Mouse (Mus musculus): Measurements from ENCODE around the gene Msh5. TPM values are rescaled to one million over a fixed set of nuclear protein-coding genes. Genes with fewer than 3 reads are reported as not detected.
A peak's percentile ranks its signal among the peaks of the same experiment; 100 is the strongest.
"Not testable (repeated sequence)": the region's sequence is repeated elsewhere in the genome, so short reads cannot be mapped to it uniquely, and the experiment has no call there.

Msh5 gene
- polyA plus RNA-seq, 1 experiment: 17.2 TPM

- H3K4me1 ChIP-seq (ENCODE audit: control insufficient read depth, insufficient read depth, low read length): peaks cover 5% of the 10 kb centered on the region
- H3K27ac ChIP-seq (ENCODE audit: control insufficient read depth, insufficient read depth, low read depth, low read length, poor library complexity): no peak overlapping the region
- 60% methylated on average over 6 of the region's 6 CpGs for WGBS
- TF ChIP-seq POLR2A (IDR thresholded peaks at IDR 0.05; ENCODE audit: borderline replicate concordance, control insufficient read depth, low read depth, low read length) (no peak), CTCF (IDR thresholded peaks at IDR 0.05; ENCODE audit: control insufficient read depth, insufficient read depth, low read length) (no peak)
- no peak overlapping the region for H3K4me3 ChIP-seq (replicated peaks; ENCODE audit: control insufficient read depth, low read depth, low read length)
Measured at GRCm38 (mm10) chr17:35034896-35035295, 11.6 kb downstream of the Msh5 start.

DNA sequence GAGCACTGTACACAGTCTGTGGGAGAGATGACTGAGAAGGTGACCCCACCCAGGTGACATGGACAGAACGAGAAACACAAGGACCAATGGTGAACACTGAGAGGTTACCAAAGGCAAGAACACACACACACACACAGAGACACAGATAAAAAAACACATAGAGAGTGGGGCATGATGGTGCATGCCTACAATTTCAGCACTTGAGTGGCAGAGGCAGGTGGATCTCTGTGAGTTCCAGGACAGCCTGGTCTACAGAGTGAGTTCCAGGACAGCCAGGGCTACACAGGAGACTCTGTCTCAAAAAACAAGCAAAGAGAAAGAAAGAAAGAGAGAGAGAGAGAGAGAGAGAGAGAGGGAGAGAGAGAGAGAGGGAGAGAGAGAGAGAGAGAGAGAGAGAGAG lies 12.8 kb downstream of the Msh5 start:
- H3K4me1 ChIP-seq (ENCODE audit: control insufficient read depth, insufficient read depth, low read length): not testable (repeated sequence)

GRCm38 (mm10) chr17:35032323-35032870 lies 14.1 kb downstream of the Msh5 start:
- no peak for TF ChIP-seq POLR2A (IDR thresholded peaks at IDR 0.05; ENCODE audit: borderline replicate concordance, control insufficient read depth, low read depth, low read length)
- TF ChIP-seq CTCF (IDR thresholded peaks at IDR 0.05; ENCODE audit: control insufficient read depth, insufficient read depth, low read length): peak; percentile 31; the same call in 1 of the 2 replicates
- Histone ChIP-seq H3K4me3 (replicated peaks; ENCODE audit: control insufficient read depth, low read depth, low read length) (no peak overlapping the region), H3K4me1 (ENCODE audit: control insufficient read depth, insufficient read depth, low read length) (peaks cover 7% of the 10 kb centered on the region), H3K27ac (ENCODE audit: control insufficient read depth, insufficient read depth, low read depth, low read length, poor library complexity) (no peak overlapping the region)
- 66% methylated on average over 8 of the region's 8 CpGs for WGBS

More for the DNA sequence above, 12.8 kb downstream of the Msh5 start:
- H3K4me3 ChIP-seq (replicated peaks; ENCODE audit: control insufficient read depth, low read depth, low read length); H3K27ac ChIP-seq (ENCODE audit: control insufficient read depth, insufficient read depth, low read depth, low read length, poor library complexity): not testable (repeated sequence)
- 68% methylated on average over 1 of the region's 1 CpGs for WGBS

- no peak for TF ChIP-seq POLR2A (IDR thresholded peaks at IDR 0.05; ENCODE audit: borderline replicate concordance, control insufficient read depth, low read depth, low read length)
- TF ChIP-seq CTCF (IDR thresholded peaks at IDR 0.05; ENCODE audit: control insufficient read depth, insufficient read depth, low read length): no peak
- H3K4me3 ChIP-seq (replicated peaks; ENCODE audit: control insufficient read depth, low read depth, low read length): no peak overlapping the region
- no peak overlapping the region for H3K27ac ChIP-seq (ENCODE audit: control insufficient read depth, insufficient read depth, low read depth, low read length, poor library complexity)
- 75% methylated on average over 7 of the region's 7 CpGs for WGBS
- H3K4me1 ChIP-seq (ENCODE audit: control insufficient read depth, insufficient read depth, low read length): peaks cover 7% of the 10 kb centered on the region
Measured at GRCm38 (mm10) chr17:35031880-35032279, 14.7 kb downstream of the Msh5 start.

DNA sequence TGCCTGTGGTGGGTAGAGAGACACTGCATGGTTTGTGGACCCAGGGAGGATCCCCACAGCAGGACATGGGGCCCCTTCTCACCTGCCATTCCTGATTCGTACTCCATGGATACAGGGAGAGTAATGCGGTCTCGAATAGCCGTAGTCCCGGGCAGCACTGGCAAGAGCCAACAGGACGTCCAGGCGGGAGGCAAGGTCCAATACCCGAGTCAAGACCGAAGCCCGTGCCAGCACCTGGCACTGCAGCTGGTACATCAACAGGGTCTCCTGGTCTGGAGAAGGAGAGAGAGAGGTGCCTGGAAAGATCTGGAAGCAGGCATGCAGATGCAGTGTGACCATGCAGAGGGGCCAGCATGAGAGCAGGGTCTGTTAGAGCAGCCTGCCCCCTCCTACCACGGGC lies 15.3 kb downstream of the Msh5 start:
- H3K27ac ChIP-seq (ENCODE audit: control insufficient read depth, insufficient read depth, low read depth, low read length, poor library complexity): no peak overlapping the region
- H3K4me1 ChIP-seq (ENCODE audit: control insufficient read depth, insufficient read depth, low read length): peaks cover 7% of the 10 kb centered on the region
- no peak for TF ChIP-seq POLR2A (IDR thresholded peaks at IDR 0.05; ENCODE audit: borderline replicate concordance, control insufficient read depth, low read depth, low read length)
- TF ChIP-seq CTCF (IDR thresholded peaks at IDR 0.05; ENCODE audit: control insufficient read depth, insufficient read depth, low read length): no peak
- 94% methylated on average over 11 of the region's 11 CpGs for WGBS
- H3K4me3 ChIP-seq (replicated peaks; ENCODE audit: control insufficient read depth, low read depth, low read length): no peak overlapping the region

- Histone ChIP-seq H3K27ac (ENCODE audit: control insufficient read depth, insufficient read depth, low read depth, low read length, poor library complexity) (peak overlapping the region; percentile 43), H3K4me3 (replicated peaks; ENCODE audit: control insufficient read depth, low read depth, low read length) (peak overlapping the region; percentile 3)
- WGBS: 8% methylated on average over 19 of the region's 19 CpGs
Measured at GRCm38 (mm10) chr17:35029691-35030532, 16.6 kb downstream of the Msh5 start.

GRCm38 (mm10) chr17:35028315-35028714 lies 18.2 kb downstream of the Msh5 start:
- TF ChIP-seq POLR2A (IDR thresholded peaks at IDR 0.05; ENCODE audit: borderline replicate concordance, control insufficient read depth, low read depth, low read length) (no peak), CTCF (IDR thresholded peaks at IDR 0.05; ENCODE audit: control insufficient read depth, insufficient read depth, low read length) (no peak)
- H3K4me1 ChIP-seq (ENCODE audit: control insufficient read depth, insufficient read depth, low read length): peaks cover 9% of the 10 kb centered on the region
- no peak overlapping the region for H3K4me3 ChIP-seq (replicated peaks; ENCODE audit: control insufficient read depth, low read depth, low read length)
- no peak overlapping the region for H3K27ac ChIP-seq (ENCODE audit: control insufficient read depth, insufficient read depth, low read depth, low read length, poor library complexity)
- WGBS: 53% methylated on average over 2 of the region's 2 CpGs

More at GRCm38 (mm10) chr17:35029691-35030532, 16.6 kb downstream of the Msh5 start:
- peaks cover 7% of the 10 kb centered on the region for H3K4me1 ChIP-seq (ENCODE audit: control insufficient read depth, insufficient read depth, low read length)
- TF ChIP-seq POLR2A (IDR thresholded peaks at IDR 0.05; ENCODE audit: borderline replicate concordance, control insufficient read depth, low read depth, low read length): 0 out of 2 replicates have a peak, but pooled peaks have one; percentile 45
- TF ChIP-seq CTCF (IDR thresholded peaks at IDR 0.05; ENCODE audit: control insufficient read depth, insufficient read depth, low read length): peak; percentile 76

- Histone ChIP-seq H3K4me1 (ENCODE audit: control insufficient read depth, insufficient read depth, low read length) (peaks cover 9% of the 10 kb centered on the region), H3K4me3 (replicated peaks; ENCODE audit: control insufficient read depth, low read depth, low read length) (no peak within 1 kb of the TSS), H3K27ac (ENCODE audit: control insufficient read depth, insufficient read depth, low read depth, low read length, poor library complexity) (peak within 1 kb of the TSS; percentile 21)
- TF ChIP-seq CTCF (IDR thresholded peaks at IDR 0.05; ENCODE audit: control insufficient read depth, insufficient read depth, low read length): no peak
- TF ChIP-seq POLR2A (IDR thresholded peaks at IDR 0.05; ENCODE audit: borderline replicate concordance, control insufficient read depth, low read depth, low read length): no peak; the same call in 1 of the 2 replicates
- 39% methylated on average over 13 of the region's 13 CpGs for WGBS
Measured at GRCm38 (mm10) chr17:35027277-35028068, 19.1 kb downstream of the Msh5 start, which contains the start of gene Sapcd1. Gene Sapcd1 (minus strand): TSS chr17:35028016.

Data from bone marrow, adult 2 months (tissue).